Mouse (Mus musculus) midbrain, embryonic 13.5 days (tissue): ENCODE measurements at regions not wholly inside any gene's neighbourhood (a gene's known extent, or its start where the extent isn't known, plus 50 kb on each side); places are given as distances from the start of the nearest gene placed in this dataset.

Experiments used
- ATAC-seq: fragments of 200-750 bp; cut with Nextera tagmentation; 2 replicates; pipeline ENCODE4 v1.8.0; 2017; ENCODE audit warnings: mild to moderate bottlenecking, moderate TSS enrichment, moderate library complexity
- H3K27ac ChIP-seq: fragments of 300-500 bp; sonication (generic); 2 replicates; pipeline ENCODE4 v1.5.1; 2015; ENCODE audit warnings: inconsistent platforms, mild to moderate bottlenecking, moderate library complexity
- H3K27me3 ChIP-seq: fragments of 300-500 bp; sonication (generic); 2 replicates; pipeline ENCODE4 v1.6.1; 2015; ENCODE audit warnings: mild to moderate bottlenecking, inconsistent platforms
- H3K36me3 ChIP-seq: fragments of 300-500 bp; sonication (generic); 2 replicates; pipeline ENCODE4 v1.6.1; 2015; ENCODE audit warnings: mild to moderate bottlenecking, inconsistent platforms
- H3K4me1 ChIP-seq: fragments of 300-500 bp; sonication (generic); replicated peaks from 2 replicates; pipeline ENCODE4 v1.6.1; 2015; ENCODE audit warnings: inconsistent platforms
- H3K4me2 ChIP-seq: fragments of 300-500 bp; sonication (generic); replicated peaks from 2 replicates; pipeline ENCODE4 v1.6.1; 2015; ENCODE audit warnings: moderate library complexity, mild to moderate bottlenecking, inconsistent platforms
- H3K4me3 ChIP-seq: fragments of 300-500 bp; sonication (generic); replicated peaks from 2 replicates; pipeline ENCODE4 v1.5.1; 2015; ENCODE audit warnings: mild to moderate bottlenecking, inconsistent platforms
- H3K9ac ChIP-seq: fragments of 300-500 bp; sonication (generic); replicated peaks from 2 replicates; pipeline ENCODE4 v1.6.1; 2015; ENCODE audit warnings: mild to moderate bottlenecking, inconsistent platforms
- H3K9me3 ChIP-seq: fragments of 300-500 bp; sonication (generic); 2 replicates; pipeline ENCODE4 v1.6.1; 2016; ENCODE audit warnings: mild to moderate bottlenecking, inconsistent platforms
- WGBS: fragments of 180-500 bp; shearing (Covaris S2); methylation state at CpG from one replicate; pipeline ENCODE4 v1.1.7; 2015; 5-methylcytosine and 5-hydroxymethylcytosine counted together

DNA sequence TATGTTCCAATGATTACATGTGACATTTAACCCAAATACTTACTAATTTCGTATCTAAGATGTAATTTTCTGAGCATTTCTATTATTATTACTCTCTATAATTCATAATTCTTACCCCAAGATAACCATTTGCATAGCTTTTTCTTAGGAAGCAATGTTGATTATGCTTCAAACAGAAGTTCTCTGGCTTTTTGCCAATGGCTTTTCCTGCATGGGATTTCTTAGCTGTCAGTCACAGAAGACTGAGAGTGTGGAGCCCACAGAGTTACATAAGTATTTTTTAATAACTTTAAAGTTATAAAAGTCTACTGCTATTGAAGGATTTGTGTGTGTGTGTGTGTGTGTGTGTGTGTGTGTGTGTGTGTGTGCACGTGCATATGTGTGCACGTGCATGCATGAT is 1020.4 kb upstream of the Sel1l start:
- WGBS = 76% methylated on average over 3 of the region's 3 CpGs
- Histone ChIP-seq H3K9ac (no peak overlapping the region), H3K36me3 (no peaks in the 10 kb centered on the region), H3K27ac (no peak overlapping the region), H3K9me3 (no peaks in the 10 kb centered on the region), H3K4me3 (no peak overlapping the region), H3K4me1 (no peaks in the 10 kb centered on the region), H3K4me2 (no peak overlapping the region), H3K27me3 (no peaks in the 10 kb centered on the region)
- no peak for ATAC-seq

DNA sequence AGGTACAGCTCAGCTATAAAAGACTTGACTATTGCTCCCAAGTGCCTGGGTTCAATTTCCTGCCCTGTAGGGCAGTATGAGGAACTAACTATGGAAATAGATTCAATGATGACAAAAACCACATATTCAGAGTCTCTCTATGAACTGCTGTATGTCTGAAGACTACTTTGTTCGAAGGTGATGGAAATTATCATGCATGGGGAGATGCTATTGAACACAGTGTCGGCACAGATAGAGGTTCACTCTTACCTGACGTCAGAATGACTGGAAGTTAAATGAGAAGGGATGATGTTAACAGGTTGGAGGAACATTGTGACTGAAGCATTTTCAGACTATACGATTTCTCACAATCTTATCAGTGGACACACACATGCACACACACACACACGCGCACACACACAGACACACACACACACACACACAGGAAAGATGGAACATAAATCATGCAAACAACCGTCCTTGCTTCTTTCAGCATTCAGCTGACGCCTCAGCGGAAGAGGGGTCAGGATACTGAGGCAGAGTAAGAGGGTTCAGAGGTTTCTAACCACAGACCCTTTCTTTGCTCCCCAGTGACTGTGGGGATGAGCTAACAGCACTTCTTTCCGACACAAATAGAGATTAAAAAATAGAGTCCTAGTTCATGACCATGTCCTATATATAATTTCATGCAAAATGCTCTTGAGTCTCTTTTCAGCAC is 974.3 kb upstream of the Sel1l start:
- Histone ChIP-seq H3K4me1 (no peaks in the 10 kb centered on the region), H3K4me3 (no peak overlapping the region), H3K36me3 (no peaks in the 10 kb centered on the region), H3K27me3 (no peaks in the 10 kb centered on the region), H3K4me2 (no peak overlapping the region), H3K27ac (no peak overlapping the region), H3K9me3 (no peaks in the 10 kb centered on the region), H3K9ac (no peak overlapping the region)
- WGBS = 89% methylated on average over 10 of the region's 10 CpGs
- ATAC-seq = no peak

DNA sequence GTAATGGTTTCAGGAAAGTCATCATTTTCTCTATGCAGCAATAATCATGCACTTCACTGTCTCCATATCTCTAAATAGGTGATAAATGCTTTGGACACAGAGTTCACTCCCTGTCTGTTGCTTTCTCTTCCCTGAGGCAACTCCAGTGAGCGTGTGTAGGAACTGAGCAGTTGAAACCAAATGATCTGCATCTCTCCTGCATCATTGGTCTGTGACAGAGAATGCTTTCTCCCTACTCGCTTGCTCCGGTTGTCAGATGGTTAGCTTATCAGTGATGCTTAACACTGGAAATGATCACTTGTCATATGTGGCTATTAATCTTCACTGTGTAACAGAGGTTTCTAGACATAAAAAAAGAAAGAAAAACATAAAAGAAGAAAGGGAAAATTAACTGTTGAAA is 969.7 kb upstream of the Sel1l start:
- Histone ChIP-seq H3K4me3 (no peak overlapping the region), H3K4me2 (no peak overlapping the region), H3K27me3 (no peaks in the 10 kb centered on the region), H3K4me1 (no peaks in the 10 kb centered on the region), H3K36me3 (no peaks in the 10 kb centered on the region), H3K9ac (no peak overlapping the region), H3K27ac (no peak overlapping the region), H3K9me3 (no peaks in the 10 kb centered on the region)
- WGBS = 82% methylated on average over 3 of the region's 3 CpGs
- ATAC-seq = no peak

DNA sequence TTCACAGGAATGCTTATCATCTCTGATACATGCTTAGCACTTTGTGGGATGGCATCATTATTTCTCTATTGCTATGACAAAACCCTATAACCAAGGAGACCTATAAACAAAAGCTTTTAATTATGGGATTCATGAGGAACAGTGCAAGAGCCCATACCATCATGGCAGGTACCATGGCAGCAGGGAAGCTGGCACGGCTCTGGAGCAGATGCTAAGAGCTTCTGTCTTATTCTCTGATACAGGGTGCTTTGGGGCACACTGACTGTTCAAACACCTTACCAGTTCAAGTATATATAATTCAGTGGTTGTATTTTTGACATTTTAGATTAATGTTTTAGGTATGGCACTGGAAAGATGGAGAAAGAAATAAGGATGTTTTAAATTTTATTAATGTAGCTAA is 952.2 kb upstream of the Sel1l start:
- Histone ChIP-seq H3K4me1 (no peaks in the 10 kb centered on the region), H3K27ac (no peak overlapping the region), H3K27me3 (no peaks in the 10 kb centered on the region), H3K4me2 (no peak overlapping the region), H3K9ac (no peak overlapping the region), H3K4me3 (no peak overlapping the region), H3K9me3 (no peaks in the 10 kb centered on the region), H3K36me3 (no peaks in the 10 kb centered on the region)
- no peak for ATAC-seq
- WGBS = 95% methylated on average over 1 of the region's 1 CpGs

DNA sequence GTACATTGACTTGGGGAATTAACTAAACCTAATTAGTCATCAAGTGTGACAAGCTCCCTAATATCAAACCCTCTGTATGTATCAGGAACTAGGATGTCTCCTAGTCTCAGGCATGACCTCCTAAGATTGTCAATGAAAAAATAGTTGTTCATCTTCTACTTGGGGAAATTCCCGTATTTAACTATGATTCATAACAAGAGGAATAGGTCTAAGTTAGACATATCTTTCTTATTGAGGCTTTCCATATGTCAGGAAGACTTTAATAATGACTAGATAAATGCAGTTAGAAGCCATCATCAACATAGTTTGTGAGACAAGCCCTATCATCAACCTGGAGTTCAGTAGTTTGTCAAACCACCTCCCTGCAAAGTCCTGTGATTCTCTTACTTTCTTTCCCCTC is 934.4 kb upstream of the Sel1l start:
- no peak overlapping the region for H3K4me3 ChIP-seq
- no peaks in the 10 kb centered on the region for H3K9me3 ChIP-seq
- ATAC-seq = no peak
- H3K36me3 ChIP-seq = no peaks in the 10 kb centered on the region
- no peaks in the 10 kb centered on the region for H3K4me1 ChIP-seq
- no peaks in the 10 kb centered on the region for H3K27me3 ChIP-seq
- H3K4me2 ChIP-seq = no peak overlapping the region
- 84% methylated on average over 1 of the region's 1 CpGs for WGBS
- H3K27ac ChIP-seq = no peak overlapping the region
- H3K9ac ChIP-seq = no peak overlapping the region

DNA sequence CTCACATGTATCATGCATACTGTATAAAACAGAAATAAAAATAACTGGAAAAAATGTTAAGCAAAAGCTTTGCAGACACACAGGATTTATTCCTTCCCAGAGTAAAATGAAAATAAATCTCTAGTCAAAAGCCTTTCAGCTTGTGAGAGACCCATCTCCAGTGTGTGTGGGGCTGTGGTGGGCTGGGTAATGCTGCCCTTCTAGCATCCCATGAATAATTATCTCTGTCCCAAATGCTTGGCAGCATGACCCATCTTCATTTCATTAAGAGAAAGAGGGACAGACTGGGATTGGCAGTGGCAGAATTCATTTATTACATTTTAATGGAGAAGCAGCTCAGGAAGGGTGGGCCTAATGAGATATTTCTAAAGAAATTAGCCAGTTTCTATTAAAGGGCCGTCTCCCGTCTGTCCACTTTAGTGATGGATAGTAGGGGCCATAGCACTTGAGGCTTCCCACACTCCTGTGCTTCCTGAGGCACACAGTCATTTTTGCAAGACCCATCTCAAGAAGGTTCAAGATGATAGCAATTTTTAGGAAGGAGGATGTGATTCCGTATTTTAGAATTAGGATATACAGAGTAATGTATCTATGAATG is 930.8 kb upstream of the Sel1l start:
- ATAC-seq = no peak
- Histone ChIP-seq H3K4me1 (no peaks in the 10 kb centered on the region), H3K9me3 (no peaks in the 10 kb centered on the region), H3K27ac (no peak overlapping the region), H3K27me3 (no peaks in the 10 kb centered on the region), H3K4me3 (no peak overlapping the region), H3K4me2 (no peak overlapping the region), H3K9ac (no peak overlapping the region), H3K36me3 (no peaks in the 10 kb centered on the region)
- 82% methylated on average over 3 of the region's 3 CpGs for WGBS

DNA sequence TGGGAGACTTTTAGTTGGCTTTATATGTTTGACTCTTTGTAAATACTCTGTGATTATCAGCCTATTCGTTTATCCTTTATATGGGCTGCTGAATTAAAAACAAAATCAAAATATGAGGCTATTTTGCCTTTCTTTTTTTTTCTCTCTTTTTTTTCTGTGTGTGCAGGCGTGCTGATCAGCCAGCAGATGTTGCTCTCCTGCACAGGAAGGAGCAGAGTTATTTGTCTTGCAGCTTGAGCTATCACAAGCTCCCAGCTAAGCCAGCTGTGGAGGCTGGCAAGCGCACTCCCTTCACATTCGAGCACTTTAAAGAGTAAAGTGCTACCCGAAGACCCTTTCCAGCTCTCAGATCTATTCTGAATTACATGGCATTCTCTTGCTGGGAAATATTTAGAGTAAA is 926.7 kb upstream of the Sel1l start:
- WGBS = 64% methylated on average over 5 of the region's 5 CpGs
- no peak overlapping the region for H3K4me2 ChIP-seq

DNA sequence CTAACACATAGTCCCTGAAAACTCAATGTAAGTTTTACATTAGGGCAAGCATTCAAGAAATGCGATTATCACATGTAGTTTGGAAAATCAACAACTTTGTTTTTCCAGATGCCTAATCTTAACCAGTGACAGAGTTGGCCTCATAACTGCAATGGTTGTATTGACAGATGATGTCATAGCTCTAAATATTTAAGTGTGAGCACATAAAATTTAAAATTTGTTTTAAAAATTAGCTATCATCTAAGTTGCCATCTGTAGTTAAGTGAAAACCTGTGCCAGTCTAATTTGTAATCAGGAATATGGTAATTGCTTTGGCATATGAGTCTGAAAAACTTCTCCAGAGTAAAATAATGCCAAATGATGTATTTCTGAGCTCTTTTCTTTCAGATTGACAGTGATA is 899.6 kb upstream of the Sel1l start:
- Histone ChIP-seq H3K4me2 (no peak overlapping the region), H3K9me3 (no peaks in the 10 kb centered on the region), H3K4me1 (no peaks in the 10 kb centered on the region), H3K4me3 (no peak overlapping the region), H3K36me3 (no peaks in the 10 kb centered on the region), H3K27me3 (no peaks in the 10 kb centered on the region), H3K27ac (no peak overlapping the region), H3K9ac (no peak overlapping the region)
- 94% methylated on average over 1 of the region's 1 CpGs for WGBS
- no peak for ATAC-seq

More for the DNA sequence above, 926.7 kb upstream of the Sel1l start:
- no peaks in the 10 kb centered on the region for H3K9me3 ChIP-seq
- H3K4me3 ChIP-seq = no peak overlapping the region
- H3K9ac ChIP-seq = no peak overlapping the region
- H3K4me1 ChIP-seq = no peaks in the 10 kb centered on the region
- no peak for ATAC-seq
- no peak overlapping the region for H3K27ac ChIP-seq
- no peaks in the 10 kb centered on the region for H3K27me3 ChIP-seq
- no peaks in the 10 kb centered on the region for H3K36me3 ChIP-seq

DNA sequence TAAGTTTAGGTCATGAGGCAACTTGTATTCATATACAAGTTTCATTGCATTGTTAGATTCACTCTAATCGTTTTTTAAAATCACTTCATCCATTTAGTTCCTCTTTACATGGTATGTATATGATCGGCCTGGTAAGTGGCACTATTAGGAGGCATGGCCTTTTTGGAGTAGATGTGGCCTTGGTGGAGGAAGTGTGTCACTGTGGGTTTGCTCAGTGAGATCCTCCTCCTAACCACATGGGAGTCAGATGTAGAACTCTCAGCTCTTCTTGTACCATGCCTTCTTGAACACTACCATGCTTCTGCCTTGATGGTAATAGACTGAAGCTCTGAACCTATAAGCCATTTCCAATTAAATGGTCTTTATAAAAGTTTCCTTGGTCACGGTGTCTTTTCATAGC is 891.9 kb upstream of the Sel1l start:
- Histone ChIP-seq H3K36me3 (no peaks in the 10 kb centered on the region), H3K27me3 (no peaks in the 10 kb centered on the region), H3K4me3 (no peak overlapping the region), H3K4me2 (no peak overlapping the region), H3K9ac (no peak overlapping the region), H3K4me1 (no peaks in the 10 kb centered on the region), H3K27ac (no peak overlapping the region), H3K9me3 (no peaks in the 10 kb centered on the region)
- no peak for ATAC-seq
- WGBS = 88% methylated on average over 3 of the region's 3 CpGs

DNA sequence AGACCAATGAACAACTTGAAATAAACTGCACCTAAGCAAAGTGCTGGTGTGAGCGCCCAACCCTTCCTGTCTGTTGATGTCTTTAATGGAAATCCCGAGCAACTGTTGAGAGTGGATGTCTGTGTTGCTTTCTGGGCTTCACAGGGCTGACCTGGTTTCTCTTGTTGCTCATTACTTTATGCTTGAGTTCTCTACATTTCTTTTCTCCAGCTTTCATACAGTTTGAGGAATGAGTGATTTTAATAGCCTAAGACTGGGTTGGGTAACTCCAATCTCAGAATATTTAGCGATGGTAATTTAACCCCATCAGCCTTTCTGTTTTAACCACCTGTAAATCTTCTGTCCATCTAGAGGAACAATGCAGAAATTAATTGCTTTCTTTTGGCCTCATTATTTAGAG is 890.2 kb upstream of the Sel1l start:
- H3K27me3 ChIP-seq = no peaks in the 10 kb centered on the region
- H3K4me2 ChIP-seq = no peak overlapping the region
- ATAC-seq = no peak
- H3K4me1 ChIP-seq = no peaks in the 10 kb centered on the region
- H3K4me3 ChIP-seq = no peak overlapping the region
- no peak overlapping the region for H3K27ac ChIP-seq
- H3K36me3 ChIP-seq = no peaks in the 10 kb centered on the region
- 98% methylated on average over 3 of the region's 3 CpGs for WGBS
- no peak overlapping the region for H3K9ac ChIP-seq
- no peaks in the 10 kb centered on the region for H3K9me3 ChIP-seq

DNA sequence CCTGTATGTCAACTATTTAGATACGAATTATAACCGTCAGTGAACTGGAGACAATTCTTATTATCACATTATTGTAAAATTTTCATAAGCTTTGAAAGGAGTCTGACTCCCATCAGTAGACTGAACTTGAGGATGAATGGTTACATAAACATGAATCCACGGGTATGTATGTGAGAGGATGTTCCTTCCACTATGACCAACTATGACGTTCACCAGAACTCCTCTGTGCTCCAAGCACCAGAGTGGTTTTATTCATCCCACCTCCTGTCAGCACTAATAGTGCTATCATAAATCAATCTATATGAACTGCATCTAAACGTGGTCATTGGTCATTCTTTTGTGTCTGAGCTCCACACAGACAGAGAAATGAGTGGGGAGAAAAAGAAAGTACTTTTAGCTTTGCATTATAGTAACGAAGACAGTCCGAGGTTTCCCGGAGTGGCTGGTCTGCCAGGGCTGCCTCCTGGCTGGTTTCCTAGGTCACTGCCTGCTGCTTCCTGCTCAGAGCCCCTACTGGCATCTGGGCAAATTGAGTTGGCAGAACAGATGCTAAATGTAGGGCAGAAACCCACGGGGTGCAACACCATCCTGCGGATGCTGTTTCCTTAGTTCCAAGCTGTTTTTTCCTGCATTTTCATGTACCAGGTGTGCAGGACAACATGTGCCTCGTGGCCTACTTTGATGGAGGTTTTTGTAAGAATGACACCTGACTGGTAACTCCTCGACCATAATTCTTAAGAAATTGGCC is 888.8 kb upstream of the Sel1l start:
- Histone ChIP-seq H3K27me3 (no peaks in the 10 kb centered on the region), H3K4me1 (no peaks in the 10 kb centered on the region), H3K27ac (no peak overlapping the region), H3K9me3 (no peaks in the 10 kb centered on the region), H3K36me3 (no peaks in the 10 kb centered on the region), H3K4me3 (no peak overlapping the region), H3K4me2 (no peak overlapping the region), H3K9ac (no peak overlapping the region)
- ATAC-seq = no peak
- WGBS = 79% methylated on average over 12 of the region's 12 CpGs

DNA sequence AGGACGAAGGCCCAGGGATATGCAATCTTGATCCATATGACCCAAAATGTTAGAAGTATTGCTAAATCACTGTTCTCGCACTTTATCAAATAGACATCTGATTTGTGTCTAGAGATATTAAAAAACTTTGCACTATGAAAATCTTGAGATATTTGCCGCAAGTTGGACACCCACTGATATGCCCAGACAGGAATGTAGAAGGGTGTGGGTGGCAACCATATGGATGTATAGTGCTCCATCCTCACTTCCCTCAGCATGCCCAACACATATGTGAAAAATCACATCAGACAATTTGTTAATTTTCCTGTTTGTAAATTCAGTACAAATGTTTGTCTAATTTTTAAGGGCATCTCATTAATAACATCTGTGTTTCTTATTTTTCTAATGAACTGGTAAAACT is 874.1 kb upstream of the Sel1l start:
- Histone ChIP-seq H3K27ac (no peak overlapping the region), H3K9me3 (no peaks in the 10 kb centered on the region), H3K36me3 (no peaks in the 10 kb centered on the region), H3K27me3 (no peaks in the 10 kb centered on the region), H3K4me3 (no peak overlapping the region), H3K4me1 (no peaks in the 10 kb centered on the region), H3K4me2 (no peak overlapping the region), H3K9ac (no peak overlapping the region)
- WGBS = 92% methylated on average over 3 of the region's 3 CpGs
- ATAC-seq = no peak
